Mouse (Mus musculus): Measurements from ENCODE around the gene Pcnx3. TPM values are rescaled to one million over a fixed set of nuclear protein-coding genes. Genes with fewer than 3 reads are reported as not detected.
A peak's percentile ranks its signal among the peaks of the same experiment; 100 is the strongest.

Gene Pcnx3
- total RNA-seq, 2 experiments from 2014 or later = 69.7 to 82.6 TPM

GRCm38 (mm10) chr19:5645280-5645679 lies 43.4 kb downstream of the Pcnx3 start:
- no peak for DNase-seq (ENCODE audit: low spot score in 2 of 2)

- no peak for DNase-seq (ENCODE audit: low spot score in 2 of 2)
Measured at GRCm38 (mm10) chr19:5641641-5642040, 47.1 kb downstream of the Pcnx3 start.

- DNase-seq (ENCODE audit: low spot score in 2 of 2) = no peak
Measured at GRCm38 (mm10) chr19:5641021-5641420, 47.7 kb downstream of the Pcnx3 start.

GRCm38 (mm10) chr19:5640339-5640738 lies 48.4 kb downstream of the Pcnx3 start:
- no peak for DNase-seq (ENCODE audit: low spot score in 2 of 2)

- DNase-seq (ENCODE audit: low spot score in 2 of 2) = no peak
Measured at GRCm38 (mm10) chr19:5638416-5639005, 50.2 kb downstream of the Pcnx3 start.

GRCm38 (mm10) chr19:5637069-5638047 lies 51.4 kb downstream of the Pcnx3 start, which contains the start of gene Rela:
Gene Rela, plus strand, starts transcription at chr19:5637483.
- peak; percentile 87 to 94 for DNase-seq (ENCODE audit: low spot score in 2 of 2)

- DNase-seq (ENCODE audit: low spot score in 2 of 2) = no peak
Measured at GRCm38 (mm10) chr19:5636571-5637041, 52.1 kb downstream of the Pcnx3 start.

GRCm38 (mm10) chr19:5636036-5636570 lies 52.6 kb downstream of the Pcnx3 start:
- DNase-seq (ENCODE audit: low spot score in 2 of 2) = no peak

- no peak for DNase-seq (ENCODE audit: low spot score in 2 of 2)
Measured at GRCm38 (mm10) chr19:5632120-5632519, 56.6 kb downstream of the Pcnx3 start.

GRCm38 (mm10) chr19:5629907-5630306 lies 58.8 kb downstream of the Pcnx3 start:
- DNase-seq (ENCODE audit: low spot score in 2 of 2) = no peak

GRCm38 (mm10) chr19:5625311-5625710 lies 63.4 kb downstream of the Pcnx3 start:
- DNase-seq (ENCODE audit: low spot score in 2 of 2) = no peak

GRCm38 (mm10) chr19:5621884-5622283 lies 66.8 kb downstream of the Pcnx3 start:
- DNase-seq (ENCODE audit: low spot score in 2 of 2) = no peak

- no peak for DNase-seq (ENCODE audit: low spot score in 2 of 2)
Measured at GRCm38 (mm10) chr19:5620007-5620406, 68.7 kb downstream of the Pcnx3 start.

GRCm38 (mm10) chr19:5614953-5615352 lies 73.8 kb downstream of the Pcnx3 start:
- DNase-seq (ENCODE audit: low spot score in 2 of 2) = no peak

Small RNA genes within 50 kb of the gene (microRNA-seq; reads per million reads assigned to microRNA genes)
- 0.22 to 1.4 reads per million in 2 experiments for gene Mir6987

Other genes with a start within 250 kb of the Pcnx3 start
- not detected for gene Fosl1, start 241.4 kb downstream of the Pcnx3 start, total RNA-seq (2021)
- 10 to 100 TPM; 26.4 to 32.9 TPM for gene Ccdc85b, start 231.0 kb downstream of the Pcnx3 start, total RNA-seq (2021)
- 100 to 1,000 TPM in 1 of 2 experiments, 10 to 100 TPM in 1; 83.7 to 108 TPM for gene Fibp, start 228.3 kb downstream of the Pcnx3 start, total RNA-seq (2021)
- gene Ctsw, start 220.4 kb downstream of the Pcnx3 start, total RNA-seq (2021) = 1 to 10 TPM; 2.6 to 2.9 TPM
- gene Efemp2, start 215.0 kb downstream of the Pcnx3 start, total RNA-seq (2021) = 10 to 100 TPM; 18.4 to 19.6 TPM
- gene Mus81, start 200.5 kb downstream of the Pcnx3 start, total RNA-seq (2021) = 10 to 100 TPM; 34.2 to 40.9 TPM
- 1,000 to 10,000 TPM; 1,802 to 1,826 TPM for gene Cfl1, start 198.5 kb downstream of the Pcnx3 start, total RNA-seq (2021)
- 1 to 10 TPM; 5.6 to 9.8 TPM for gene 1700020D05Rik, start 185.1 kb downstream of the Pcnx3 start, total RNA-seq (2021)
- gene Snx32, start 178.4 kb downstream of the Pcnx3 start, total RNA-seq (2021) = 10 to 100 TPM; 63.1 to 66.2 TPM
- not detected for gene Ovol1, start 128.3 kb downstream of the Pcnx3 start, total RNA-seq (2021)
- gene Ap5b1, start 120.9 kb downstream of the Pcnx3 start, total RNA-seq (2021) = 1 to 10 TPM; 8.6 to 8.8 TPM
- 10 to 100 TPM; 70.8 to 73.5 TPM for gene Rnaseh2c, start 87.0 kb downstream of the Pcnx3 start, total RNA-seq (2021)
- 10 to 100 TPM; 69.7 to 87.5 TPM for gene Kat5, start 78.7 kb downstream of the Pcnx3 start, total RNA-seq (2021)
- gene Rela, start 51.4 kb downstream of the Pcnx3 start, total RNA-seq (2021) = 10 to 100 TPM; 24.4 to 24.7 TPM
- gene Sipa1, start 25.2 kb downstream of the Pcnx3 start, total RNA-seq (2021) = 10 to 100 TPM; 30.0 to 34.2 TPM
- 10 to 100 TPM; 13.0 to 16.1 TPM for gene Map3k11, start 166 bp downstream of the Pcnx3 start, total RNA-seq (2021)
- not detected for gene Kcnk7, start 15.5 kb upstream of the Pcnx3 start, total RNA-seq (2021)
- 10 to 100 TPM; 33.4 to 41.1 TPM for gene Ehbp1l1, start 37.4 kb upstream of the Pcnx3 start, total RNA-seq (2021)
- gene Fam89b, start 40.7 kb upstream of the Pcnx3 start, total RNA-seq (2021) = 10 to 100 TPM; 44.4 to 46.5 TPM
- 10 to 100 TPM; 33.4 to 35.4 TPM for gene Ltbp3, start 52.0 kb upstream of the Pcnx3 start, total RNA-seq (2021)
- gene Scyl1, start 82.5 kb upstream of the Pcnx3 start, total RNA-seq (2021) = 10 to 100 TPM; 67.3 to 72.8 TPM
- gene Frmd8, start 186.4 kb upstream of the Pcnx3 start, total RNA-seq (2021) = 10 to 100 TPM; 10.7 to 14.8 TPM
- gene Slc25a45, start 188.9 kb upstream of the Pcnx3 start, total RNA-seq (2021) = 1 to 10 TPM; 2.1 to 3.6 TPM
- 1 to 10 TPM; 4.4 to 5.5 TPM for gene Tigd3, start 205.2 kb upstream of the Pcnx3 start, total RNA-seq (2021)
- gene Dpf2, start 224.1 kb upstream of the Pcnx3 start, total RNA-seq (2021) = 10 to 100 TPM; 76.0 to 79.9 TPM
- gene Cdc42ep2, start 235.9 kb upstream of the Pcnx3 start, total RNA-seq (2021) = 1 to 10 TPM; 5.2 to 5.7 TPM